Mouse (Mus musculus): ENCODE results near the gene Lbp.
A peak's percentile ranks its signal among the peaks of the same experiment; 100 is the strongest.

Gene Lbp

GRCm38 (mm10) chr2:158316371-158316770 lies 10.1 kb downstream of the Lbp start:
- DNase-seq = peak; percentile 28

- DNase-seq = peak; percentile 67
Measured at GRCm38 (mm10) chr2:158317026-158317425, 10.7 kb downstream of the Lbp start.

- no peak for DNase-seq
Measured at GRCm38 (mm10) chr2:158321596-158321995, 15.3 kb downstream of the Lbp start.

- DNase-seq = peak; percentile 35
Measured at GRCm38 (mm10) chr2:158322845-158323244, 16.6 kb downstream of the Lbp start.

- DNase-seq = no peak
Measured at GRCm38 (mm10) chr2:158324531-158325190, 18.4 kb downstream of the Lbp start.

- DNase-seq = no peak
Measured at GRCm38 (mm10) chr2:158325609-158326008, 19.3 kb downstream of the Lbp start.

GRCm38 (mm10) chr2:158334356-158334755 lies 28.1 kb downstream of the Lbp start:
- DNase-seq = no peak

GRCm38 (mm10) chr2:158337698-158338097 lies 31.4 kb downstream of the Lbp start:
- DNase-seq = no peak

- peak; percentile 57 for DNase-seq
Measured at GRCm38 (mm10) chr2:158339948-158340564, 33.8 kb downstream of the Lbp start.

GRCm38 (mm10) chr2:158341324-158341723 lies 35.0 kb downstream of the Lbp start:
- no peak for DNase-seq

- no peak for DNase-seq
Measured at GRCm38 (mm10) chr2:158343495-158343894, 37.2 kb downstream of the Lbp start.

- DNase-seq = no peak
Measured at GRCm38 (mm10) chr2:158346467-158346866, 40.2 kb downstream of the Lbp start.

GRCm38 (mm10) chr2:158347868-158348267 lies 41.6 kb downstream of the Lbp start:
- DNase-seq = peak; percentile 54

- no peak for DNase-seq
Measured at GRCm38 (mm10) chr2:158352801-158353520, 46.7 kb downstream of the Lbp start.

GRCm38 (mm10) chr2:158354348-158355114 lies 48.2 kb downstream of the Lbp start:
- no peak for DNase-seq

- DNase-seq = no peak
Measured at GRCm38 (mm10) chr2:158355238-158355637, 48.9 kb downstream of the Lbp start.

- no peak for DNase-seq
Measured at GRCm38 (mm10) chr2:158356121-158356520, 49.8 kb downstream of the Lbp start.

- DNase-seq = no peak
Measured at GRCm38 (mm10) chr2:158359757-158360620, 53.7 kb downstream of the Lbp start.

GRCm38 (mm10) chr2:158360873-158361677 lies 54.8 kb downstream of the Lbp start:
- peak; percentile 90 for DNase-seq

GRCm38 (mm10) chr2:158361678-158362320 lies 55.5 kb downstream of the Lbp start:
- DNase-seq = no peak

GRCm38 (mm10) chr2:158364175-158364574 lies 57.9 kb downstream of the Lbp start:
- DNase-seq = no peak

Data from thymus, postnatal 14 days (tissue).